Mouse (Mus musculus) kidney, adult 2 months (tissue): ENCODE data around the gene Gm4792.

Source experiments
- CTCF ChIP-seq: fragments of 200-500 bp; conservative IDR thresholded peaks from 2 replicates; pipeline ENCODE4 v1.5.1; 2011; ENCODE audit warnings: low read depth, mild to moderate bottlenecking, control low read depth, low read length, moderate library complexity, mixed read lengths; ENCODE audit not compliant: insufficient read depth, insufficient read length
- POLR2A ChIP-seq: fragments of 200-500 bp; IDR thresholded peaks from one replicate; pipeline ENCODE4 v1.6.1; 2011; ENCODE audit warnings: low read depth, low read length, control low read depth

DNA sequence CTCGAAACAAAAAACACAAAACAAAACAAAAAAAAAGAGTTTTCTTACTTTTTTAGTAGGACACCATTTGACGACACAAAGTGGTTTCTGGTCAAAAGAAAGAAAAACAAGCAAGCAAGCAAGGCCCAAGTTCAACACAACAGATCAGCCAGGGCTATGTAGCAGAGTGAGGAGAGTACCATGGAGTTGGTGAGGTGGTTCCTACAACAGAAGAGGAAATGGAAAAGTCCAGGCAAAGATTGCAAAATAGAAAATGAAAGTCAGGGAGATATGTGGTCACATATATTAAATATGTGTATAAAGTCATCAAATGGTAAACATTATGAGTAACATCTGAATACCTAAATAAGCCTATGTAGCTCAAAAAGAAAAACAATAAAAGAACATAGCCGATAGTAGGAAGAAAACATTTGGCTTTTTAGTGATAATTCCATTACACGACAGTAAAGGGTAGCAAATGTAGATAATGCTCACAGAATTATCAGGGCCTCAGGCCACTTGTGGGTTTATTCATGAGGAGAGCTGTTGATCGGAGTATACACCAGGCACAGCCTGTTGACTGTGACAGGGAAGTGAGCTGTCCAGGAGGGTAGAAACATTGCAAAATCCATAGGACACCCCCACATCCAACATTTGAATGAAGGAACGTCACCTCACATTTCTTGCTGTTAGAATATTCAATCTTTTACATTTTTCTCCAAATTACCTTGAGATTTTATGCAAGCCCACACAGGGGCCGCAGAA, 47.2 kb upstream of the Gm4792 start:
- TF ChIP-seq CTCF (no peak), POLR2A (no peak)
